Mouse (Mus musculus) retina, adult 2 months (tissue): ENCODE measurements around the gene Clock.
A peak's percentile ranks its signal among the peaks of the same experiment; 100 is the strongest.

Experiments
- DNase-seq: peaks from one replicate; pipeline ENCODE4 v3.0.0-alpha.2; 2012; ENCODE audit warnings: low read depth, low spot score

Gene Clock

DNA sequence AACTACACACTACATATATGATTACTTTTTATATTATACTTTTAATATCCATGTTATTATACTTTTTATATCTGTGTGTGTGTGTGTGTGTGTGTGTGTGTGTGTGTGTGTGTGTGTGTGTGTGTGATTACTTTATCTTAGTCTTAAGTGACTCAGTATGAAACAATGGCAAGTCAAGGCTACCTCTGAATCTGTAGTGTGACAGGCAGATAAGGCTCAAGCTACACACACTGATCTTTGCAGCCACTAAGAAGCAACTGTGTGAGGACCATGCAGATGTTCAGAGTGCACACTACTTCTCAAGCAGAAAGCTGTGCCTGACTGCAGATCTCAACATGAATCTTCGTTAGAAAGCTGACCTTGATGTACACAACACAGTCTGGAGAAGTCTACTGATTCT, 20.7 kb downstream of the Clock start:
- DNase-seq = no peak

DNA sequence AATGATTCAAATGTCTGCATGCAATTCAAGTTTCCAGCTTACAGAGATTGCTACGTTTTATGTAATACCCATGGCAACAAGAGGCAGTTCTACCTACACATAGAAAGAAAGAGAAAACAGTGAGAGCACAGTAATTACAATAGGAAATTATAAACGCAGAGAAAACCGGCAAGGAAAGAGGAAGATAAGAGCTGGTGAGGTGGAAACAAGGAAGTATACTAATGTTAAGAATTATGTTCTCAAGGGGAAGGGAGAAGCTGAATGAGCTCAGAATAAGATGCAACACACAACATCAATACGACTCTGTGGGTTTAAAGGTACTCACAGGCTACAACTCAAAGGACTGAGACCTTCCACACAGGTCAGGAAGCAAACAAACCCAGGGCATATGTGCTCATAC, 29.6 kb downstream of the Clock start:
- DNase-seq = no peak

DNA sequence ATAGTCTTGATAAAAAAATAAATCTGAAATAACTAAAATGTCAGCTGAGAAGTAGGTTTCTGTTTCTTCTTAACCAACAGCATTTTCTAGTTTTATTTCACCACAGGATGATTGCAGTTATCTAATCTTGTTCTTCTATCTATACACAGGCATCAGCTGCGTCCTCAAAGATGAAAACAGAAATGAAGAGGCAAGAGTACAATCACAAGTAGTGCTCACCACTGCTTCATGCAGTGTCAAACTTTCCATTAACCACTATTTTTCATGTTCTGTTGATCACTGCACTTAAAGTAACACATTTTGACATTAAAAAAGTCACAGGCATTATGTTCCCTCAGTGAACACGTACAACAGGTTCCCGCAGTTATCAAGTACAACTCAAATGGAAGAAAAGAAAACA, 53.6 kb downstream of the Clock start:
- no peak for DNase-seq

DNA sequence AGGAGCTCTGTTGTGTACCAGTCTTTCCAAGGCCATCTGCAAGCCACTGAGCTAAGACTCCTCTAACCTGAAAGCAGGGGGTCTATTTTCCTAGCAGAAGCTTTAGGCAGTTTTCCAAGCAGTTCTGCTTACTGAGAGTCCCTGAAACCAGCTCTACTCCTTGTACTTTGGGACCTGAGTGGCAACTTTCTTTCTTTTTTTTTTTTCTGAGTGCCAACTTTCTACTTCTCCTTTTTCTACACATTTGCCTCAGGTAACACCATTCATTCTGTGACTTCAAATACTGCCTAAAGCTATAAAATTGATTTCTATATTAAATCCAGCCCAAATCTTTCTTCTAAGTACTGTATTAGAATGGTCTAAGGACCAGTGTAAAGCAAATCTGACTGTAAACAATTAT, 58.1 kb downstream of the Clock start:
- DNase-seq = no peak

DNA sequence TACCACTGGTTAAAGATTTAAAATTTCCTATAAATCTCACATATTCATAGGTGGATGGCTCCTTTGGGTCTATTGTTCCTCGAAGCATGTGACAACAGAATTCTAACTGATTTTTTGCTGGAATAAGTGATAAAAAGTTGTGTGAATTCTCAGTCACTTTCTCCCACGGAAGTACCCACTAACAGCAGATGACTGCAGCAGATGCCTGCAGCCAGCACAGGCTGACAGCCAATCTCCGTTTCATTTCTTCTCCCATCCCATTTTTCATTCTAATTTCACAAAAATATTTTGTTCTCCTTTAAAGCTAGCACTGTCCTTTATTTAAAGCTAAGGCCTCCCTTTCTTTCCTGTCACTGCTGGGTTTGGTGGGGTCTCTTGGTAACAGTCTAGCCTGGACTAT, 59.2 kb downstream of the Clock start:
- no peak for DNase-seq

DNA sequence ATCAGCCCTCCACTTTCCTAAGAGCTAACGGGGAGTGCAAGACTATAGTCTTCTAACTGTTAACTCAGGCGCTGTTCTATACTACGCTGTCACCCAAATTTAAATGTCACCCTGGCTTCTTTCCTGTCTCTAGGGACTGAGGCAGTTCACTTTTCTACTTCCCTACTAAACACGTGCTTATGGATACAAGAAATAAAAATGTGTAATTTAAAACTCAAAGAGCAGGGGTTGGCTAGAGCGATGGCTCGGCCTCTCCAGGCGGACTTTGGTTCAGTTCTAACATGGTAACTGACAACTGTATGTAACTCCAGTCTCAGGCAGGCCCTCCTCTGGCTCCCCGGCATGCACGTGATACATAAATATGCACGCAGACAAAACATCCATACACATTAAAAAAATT, 60.2 kb downstream of the Clock start:
- DNase-seq = no peak

DNA sequence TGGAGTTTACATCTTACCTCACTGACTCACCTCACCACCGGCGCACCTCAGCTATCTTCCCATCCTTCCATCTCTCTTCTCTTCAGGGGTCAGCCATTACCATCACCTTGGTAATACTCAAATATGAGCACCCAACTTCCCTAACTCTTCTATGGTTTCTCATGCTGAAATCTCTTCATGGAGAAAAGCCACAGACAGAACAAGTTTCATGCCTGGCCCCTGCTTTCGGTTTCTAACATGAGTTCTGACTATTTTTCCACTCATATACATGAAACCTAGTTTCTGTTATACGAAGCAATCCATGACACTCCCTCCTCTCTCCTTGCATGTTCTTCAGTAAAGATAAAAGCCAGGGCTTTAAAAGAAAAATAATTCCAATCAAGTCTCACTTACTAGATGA, 60.7 kb downstream of the Clock start:
- DNase-seq = no peak

DNA sequence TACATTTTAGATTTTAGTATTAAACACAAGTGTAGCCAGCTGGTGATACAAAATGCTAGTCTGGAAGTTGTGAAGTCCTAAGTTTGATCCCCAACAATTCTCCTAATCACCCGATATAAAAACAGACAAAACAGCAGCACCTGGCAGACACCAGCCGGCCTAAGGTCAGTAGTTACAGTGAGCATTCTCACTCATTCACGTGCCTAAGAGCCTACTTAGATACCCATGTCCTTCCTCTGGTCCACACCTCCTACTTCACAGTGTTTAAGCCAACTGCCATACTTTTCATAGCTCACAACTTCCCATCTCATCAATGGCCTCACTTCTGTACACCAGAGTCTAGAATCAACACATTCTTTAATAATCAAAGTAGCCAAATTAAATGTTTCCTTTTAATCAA, 61.3 kb downstream of the Clock start:
- no peak for DNase-seq

DNA sequence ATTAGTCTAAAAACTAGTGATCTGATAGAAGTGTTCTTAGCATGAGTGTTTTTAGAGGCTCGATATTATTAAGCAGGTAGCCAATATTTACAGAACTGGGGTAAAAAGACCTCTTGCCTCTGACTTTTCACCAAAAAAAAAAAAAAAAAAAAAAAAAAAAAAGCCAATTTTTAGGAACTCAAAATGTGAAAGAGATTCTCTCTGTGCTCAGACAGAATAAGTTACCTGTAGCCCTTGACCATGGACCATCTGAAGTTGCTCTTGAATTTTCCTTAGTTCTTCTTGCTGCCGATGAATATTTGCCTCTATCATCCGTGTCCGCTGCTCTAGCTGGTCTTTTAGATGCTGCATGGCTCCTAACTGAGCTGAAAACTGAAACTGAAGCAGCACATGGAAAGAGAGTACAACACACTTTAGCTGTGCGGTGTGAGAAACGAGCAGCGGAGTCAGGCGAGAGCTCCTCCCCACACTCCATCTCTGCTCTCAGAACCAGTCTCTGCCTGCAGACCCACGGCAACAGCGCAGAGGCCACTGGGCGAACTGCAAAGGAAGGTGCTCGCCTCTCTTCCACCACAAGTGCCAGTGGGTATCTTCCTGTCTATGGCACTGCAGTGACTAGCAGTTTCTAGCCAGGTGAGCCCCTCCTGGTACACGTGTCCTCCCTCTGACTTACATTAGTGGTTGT, 73.3 kb downstream of the Clock start:
- no peak for DNase-seq

DNA sequence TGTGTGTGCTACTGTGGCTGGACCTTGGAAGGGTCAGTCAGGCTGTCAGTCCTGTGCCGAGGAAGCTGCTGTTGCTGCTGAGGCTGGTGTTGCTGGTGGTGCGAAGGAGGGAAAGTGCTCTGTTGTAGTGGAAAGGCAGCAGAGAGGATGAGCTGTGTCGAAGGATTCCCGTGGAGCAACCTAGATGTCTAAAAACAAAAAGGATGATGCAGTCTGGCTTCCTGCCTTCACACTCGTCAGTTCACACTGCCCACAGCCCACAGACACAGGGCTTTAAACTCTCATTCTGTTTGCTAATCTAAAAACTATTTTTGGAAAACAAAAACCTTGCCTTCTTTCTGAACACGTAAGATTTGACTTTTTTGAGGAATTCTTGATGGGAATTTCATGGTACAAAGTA, 87.9 kb downstream of the Clock start:
- no peak for DNase-seq

DNA sequence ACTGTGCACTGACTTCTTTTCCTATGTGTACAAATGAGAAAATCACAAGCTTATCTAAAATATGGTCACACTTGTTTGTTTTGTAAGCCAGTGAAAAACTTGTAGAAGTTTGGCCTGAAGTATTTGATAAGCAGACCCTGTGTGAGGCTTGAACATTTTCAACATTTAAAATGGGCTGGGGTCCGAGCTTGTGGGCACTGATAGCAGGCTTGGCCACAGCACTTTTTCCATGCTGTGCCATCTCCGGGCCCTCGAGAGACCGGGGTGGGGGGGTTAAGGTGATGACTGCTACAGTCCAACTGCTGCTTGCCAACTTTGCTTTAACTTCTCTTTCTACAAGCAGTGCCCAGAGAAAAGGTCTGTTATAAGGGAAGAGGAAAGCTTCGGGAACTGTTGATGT, 96.5 kb downstream of the Clock start:
- no peak for DNase-seq

DNA sequence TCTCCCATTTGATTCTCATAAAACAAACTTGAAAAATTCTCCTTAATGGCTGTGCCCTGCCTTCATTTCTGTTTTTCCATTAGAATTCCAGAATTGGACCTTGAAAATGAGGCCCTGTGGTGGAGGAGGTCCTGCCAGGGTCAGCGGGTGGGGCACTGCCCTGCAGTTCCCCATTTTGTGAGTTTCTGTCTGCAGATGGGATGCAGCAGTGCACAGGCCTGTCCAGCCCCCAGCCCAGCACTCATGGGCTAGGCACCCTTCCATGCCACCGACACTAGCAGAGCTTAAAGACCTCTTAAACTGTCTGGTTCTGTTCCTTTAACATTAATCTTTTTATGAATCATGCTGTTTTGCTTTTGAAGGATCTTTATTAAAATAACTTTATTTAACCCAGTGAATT, 98.7 kb downstream of the Clock start:
- DNase-seq = no peak

DNA sequence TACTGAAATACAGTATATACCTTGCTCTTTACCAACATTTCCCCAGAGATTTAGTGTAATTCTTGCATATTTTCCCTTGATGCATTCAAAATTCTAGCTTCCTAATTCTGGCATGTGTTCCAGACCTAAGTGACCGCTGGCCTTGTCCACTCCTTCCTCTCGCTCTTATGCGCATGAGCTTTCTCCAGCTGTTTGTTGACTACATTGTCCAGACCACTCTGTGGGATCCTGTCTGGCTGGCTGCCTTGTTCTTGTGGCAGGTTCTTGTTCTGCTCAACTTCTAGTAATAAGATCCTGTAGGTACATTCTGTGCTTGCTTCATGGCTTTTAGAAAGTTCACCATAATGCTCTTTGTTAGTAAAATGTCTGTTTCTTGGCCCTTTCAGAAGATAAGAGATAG, 101.4 kb downstream of the Clock start:
- no peak for DNase-seq

DNA sequence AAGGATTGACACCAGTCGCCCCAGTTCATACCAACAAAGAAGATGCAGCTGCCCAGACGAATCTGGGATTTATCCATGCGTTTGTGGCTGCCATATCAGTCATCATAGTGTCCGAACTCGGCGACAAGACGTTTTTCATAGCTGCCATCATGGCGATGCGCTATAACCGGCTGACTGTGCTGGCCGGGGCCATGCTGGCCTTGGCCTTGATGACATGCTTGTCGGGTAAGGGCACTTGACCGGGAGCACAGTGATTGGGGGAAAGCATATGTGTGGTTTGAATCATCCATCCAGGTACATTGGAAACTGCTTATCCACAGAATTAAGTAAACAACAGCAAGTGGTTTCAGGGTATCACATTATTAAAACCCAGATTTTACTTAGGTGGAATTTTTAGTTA, 105.2 kb downstream of the Clock start:
- no peak for DNase-seq

DNA sequence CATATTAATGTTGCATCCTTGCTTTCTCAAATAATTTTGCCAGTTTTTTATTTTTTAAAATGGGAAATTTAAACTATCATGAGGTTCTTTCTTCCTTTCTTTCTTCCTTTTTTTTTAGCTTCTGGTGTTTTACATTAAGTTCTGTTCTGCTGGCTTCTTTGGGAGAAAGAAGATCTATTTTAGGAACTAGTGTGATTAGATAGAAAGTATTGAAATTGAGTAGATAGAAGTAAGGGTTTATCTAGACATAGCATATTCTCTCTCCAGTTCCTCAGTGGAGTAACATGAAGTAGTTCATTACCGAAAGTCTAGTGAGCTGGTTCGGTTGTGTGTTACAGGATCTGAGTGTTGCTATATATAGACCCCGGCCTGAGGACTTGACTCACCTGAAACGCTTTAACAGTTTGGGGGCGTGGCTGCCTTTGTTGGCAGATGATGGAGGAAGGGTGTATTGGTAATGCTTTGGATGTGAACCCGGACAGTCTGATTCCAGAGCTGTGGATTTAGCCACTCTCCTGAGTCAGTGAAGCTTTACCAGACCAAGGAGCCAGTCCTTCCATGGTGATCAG, 110.1 kb downstream of the Clock start:
- DNase-seq = no peak

DNA sequence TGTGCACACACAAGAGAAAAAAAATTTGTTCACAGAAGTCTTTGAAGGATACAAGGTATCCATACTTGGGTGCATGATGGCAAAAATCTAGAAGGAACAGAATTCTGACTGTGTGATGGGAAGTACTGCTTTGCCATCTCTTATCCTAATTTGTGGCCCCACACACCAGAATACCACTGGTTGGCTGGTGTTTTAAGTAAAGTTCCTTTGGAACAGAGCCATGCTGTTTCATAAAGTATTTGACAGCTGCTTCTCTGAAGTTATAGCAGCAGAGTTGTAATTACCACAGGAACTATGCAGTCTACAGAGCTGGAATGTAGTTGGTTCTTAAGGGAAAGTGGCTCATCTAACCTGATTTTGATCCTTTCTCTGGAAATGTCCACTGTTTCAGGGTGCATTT, 111.5 kb downstream of the Clock start:
- DNase-seq = no peak

DNA sequence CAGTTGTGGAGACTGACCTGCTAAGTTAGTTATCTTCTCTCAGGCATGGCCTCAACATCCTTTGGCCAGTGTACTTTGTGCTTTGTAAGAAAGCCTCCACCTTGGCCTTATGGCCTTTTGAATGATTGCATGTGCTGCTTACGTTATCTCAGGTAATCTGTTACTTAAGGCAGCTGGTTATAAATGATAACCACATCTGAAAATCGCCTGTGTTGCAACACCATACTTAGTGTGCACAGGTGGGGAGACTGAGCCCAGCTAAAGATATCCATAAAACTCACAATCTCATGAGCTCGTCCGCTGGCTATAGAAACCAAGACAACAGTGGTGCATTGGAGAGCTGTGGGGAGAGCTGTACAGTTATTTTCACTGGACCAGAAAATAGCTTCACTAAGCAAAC, 114.0 kb downstream of the Clock start:
- DNase-seq = no peak

DNA sequence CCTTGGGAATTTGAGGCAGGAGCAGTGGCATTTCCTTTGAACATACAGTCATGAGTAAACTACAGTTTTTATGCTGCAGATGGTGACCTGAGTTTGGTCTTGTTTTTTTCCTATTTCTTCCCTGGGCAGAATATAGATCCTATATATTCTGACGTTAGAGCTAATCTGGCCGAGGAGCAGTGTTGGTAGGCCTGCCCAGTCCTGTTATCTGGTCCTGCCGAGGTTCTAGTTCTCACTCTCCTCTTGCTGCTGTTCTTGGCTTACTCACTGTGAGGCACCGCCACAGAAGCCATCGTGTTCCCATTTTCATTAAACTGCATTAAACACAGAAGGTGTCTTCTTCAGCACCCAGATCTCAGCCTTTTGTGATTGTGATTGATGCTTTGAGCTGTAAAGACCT, 116.7 kb downstream of the Clock start:
- DNase-seq = no peak

DNA sequence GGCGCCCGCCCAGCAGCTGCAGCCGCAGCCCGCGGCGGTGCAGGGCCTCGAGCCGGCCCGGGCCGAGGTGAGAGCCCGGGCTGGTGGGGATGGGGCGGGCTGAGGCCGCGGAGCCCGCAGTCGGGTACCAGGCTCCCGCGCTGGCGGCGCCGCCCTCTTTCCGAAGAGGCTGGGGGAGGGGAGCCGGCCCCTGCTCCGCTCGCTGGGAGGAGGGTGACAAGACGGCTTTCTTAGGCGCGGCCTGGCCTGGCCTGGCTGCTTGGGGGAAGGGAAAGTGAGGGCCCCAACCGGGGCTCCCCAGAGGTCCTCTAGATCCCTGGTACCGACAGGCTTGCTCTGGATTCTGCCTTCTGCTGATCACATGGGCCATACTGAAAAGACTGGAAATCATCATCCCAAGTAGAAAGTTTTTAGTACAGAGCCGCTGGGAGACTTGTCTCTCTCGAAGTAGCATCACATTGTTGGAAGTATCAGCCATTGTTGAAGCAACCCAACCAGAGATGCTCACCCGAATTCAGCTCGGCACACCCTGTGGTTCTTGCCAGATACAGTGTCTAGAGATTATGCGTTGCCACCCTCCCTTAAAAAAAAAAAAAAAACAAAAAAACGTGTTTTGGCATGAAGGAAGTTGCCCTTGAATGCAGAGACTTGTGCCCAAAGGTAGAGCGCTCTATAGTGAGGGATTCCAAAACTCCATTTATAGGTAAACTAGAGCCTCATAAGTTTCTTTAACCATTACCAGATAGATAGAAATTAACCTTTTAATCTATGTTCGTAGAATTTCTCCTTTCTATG, 120.1 kb downstream of the Clock start:
- no peak for DNase-seq

DNA sequence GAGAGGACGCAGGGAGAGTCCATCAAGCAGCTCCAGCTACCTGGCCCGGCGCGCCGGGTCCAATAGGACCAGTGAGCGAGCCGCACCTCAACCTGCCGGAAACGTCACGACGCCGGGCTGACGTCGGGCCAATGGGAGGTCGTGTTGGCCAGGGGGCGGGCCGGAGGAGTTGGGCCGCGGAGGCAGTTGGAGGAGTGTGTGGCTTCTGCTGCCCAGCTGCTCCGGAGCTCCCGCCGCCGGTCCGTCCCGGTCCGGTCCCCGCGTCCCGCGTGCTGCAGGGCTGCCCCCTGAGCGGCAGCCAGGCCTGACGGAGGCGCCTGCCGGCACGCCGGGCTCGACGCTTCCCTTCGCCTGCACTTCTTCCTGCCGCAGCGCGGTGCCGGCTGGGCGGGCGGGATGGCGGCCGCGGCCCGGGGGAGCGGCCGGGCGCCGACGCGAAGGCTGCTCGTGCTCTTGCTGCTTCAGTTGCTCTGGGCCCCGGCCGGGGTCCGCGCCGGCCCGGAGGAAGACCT, 120.8 kb downstream of the Clock start, which contains the start of gene Tmem165:
Gene Tmem165 (plus strand): TSS at position 131 of the 512 bp plus-strand sequence.
- peak; percentile 82 for DNase-seq

DNA sequence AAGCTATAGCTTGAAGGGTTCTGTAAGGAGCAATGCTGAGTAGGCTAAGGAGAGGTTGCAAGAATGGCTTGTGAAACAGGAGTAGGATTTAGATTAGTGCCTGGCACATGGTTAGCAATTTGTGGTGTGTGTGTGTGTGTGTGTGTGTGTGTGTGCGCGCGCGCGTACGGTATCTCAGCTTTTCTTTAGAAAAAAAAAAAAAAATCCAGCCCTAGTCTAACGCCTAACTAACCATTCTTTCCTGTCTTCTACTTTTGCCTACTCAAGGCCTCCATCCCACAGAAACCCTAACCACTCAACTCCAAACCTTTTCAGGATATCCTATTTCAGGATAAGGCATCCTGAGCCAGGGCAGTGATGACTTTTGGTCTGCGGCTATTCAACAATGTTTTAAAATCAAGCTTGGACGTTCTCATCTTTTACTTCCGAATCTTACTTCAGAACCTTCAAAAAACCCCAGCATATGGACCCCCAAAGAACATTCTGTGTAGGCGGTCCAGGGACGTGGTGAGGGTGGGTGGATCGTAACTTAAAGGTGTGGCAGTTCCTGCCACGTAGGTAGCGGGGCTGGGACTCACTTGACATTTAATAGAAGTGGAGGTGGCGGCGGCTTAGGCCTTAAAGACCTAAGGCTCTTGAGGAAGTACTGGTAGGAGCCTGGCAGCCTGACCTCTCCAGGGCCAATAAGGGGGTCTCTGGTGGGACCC, 121.4 kb downstream of the Clock start:
- peak; percentile 23 for DNase-seq

DNA sequence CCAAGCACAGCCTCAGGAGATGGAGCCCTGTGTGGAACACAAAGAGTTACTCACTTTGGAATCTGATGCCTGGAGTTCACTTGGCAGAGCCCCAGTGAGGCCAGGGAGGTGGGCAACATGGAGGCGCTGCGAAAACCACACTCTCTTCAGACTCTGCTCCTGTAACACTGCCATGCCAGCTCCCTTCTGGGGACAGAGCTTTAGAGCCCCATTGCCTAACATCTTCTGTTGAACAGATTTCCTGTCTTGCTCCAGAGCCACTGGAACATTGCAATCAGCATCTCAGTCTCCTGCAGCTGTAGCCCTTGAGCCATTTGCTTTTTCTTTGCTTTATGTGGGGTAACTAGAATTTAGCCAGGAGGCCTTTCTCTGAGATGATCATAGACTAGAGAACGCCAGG, 122.3 kb downstream of the Clock start:
- DNase-seq = no peak
